Mouse (Mus musculus): ENCODE measurements around the gene Pkm.
A peak's percentile ranks its signal among the peaks of the same experiment; 100 is the strongest.

Pkm gene

DNA sequence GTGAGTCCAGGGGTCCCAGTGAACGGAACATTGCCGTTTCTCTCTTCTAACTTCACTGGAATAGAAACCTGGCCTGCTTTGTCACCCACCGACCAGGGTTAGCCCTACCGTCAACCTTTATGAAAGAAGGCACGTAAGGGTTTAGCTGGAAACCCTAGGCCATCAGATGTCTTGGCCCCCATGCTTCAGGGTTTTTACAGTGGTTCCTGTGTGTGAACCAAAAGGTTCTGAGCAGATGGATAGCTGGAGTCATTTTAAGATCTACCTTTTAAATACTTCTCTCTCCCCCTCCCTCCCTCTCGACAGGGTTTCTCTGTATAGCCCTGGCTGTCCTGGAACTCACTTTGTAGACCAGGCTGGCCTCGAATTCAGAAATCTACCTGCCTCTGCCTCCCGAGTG, 9.8 kb downstream of the Pkm start:
- DNase-seq (ENCODE audit: low read depth, low spot score): no peak

DNA sequence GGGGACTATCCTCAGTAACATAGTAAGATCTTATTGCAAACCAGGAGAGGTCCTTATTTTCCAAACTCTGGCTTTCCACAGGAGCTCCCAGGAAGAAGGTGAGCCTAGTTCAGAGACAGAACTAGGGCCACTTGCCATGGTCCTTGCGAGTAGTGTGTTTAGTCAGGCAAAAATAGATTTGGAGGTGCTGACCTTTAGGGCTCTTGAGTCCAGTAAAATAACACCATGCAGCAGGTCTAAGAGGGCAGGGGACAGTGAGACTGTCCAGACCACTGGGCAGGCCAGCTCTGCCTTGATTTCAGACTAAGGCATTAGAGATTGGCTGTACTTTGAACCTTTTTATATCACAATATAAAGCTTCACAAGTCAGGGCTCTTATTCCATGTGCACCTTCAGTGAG, 10.6 kb downstream of the Pkm start:
- DNase-seq (ENCODE audit: low read depth, low spot score): no peak

DNA sequence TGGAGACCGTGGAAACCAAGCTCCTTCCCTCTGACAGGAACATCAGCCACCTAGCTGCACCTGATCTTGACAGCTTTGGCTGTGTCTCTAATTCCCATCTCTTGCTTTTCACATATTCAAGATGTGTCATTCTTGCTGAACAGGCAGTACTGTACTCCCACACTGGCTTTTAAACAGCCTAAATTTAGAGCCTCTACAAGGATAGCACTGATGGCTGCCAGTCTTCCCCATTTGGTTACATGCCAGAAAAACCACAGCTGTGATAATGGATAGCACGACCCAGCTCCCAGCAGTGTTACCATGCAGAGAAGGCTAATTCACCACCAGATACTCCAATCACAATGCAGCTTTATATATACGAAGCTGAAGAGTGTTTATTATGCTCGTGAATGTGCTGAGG, 11.1 kb downstream of the Pkm start:
- DNase-seq (ENCODE audit: low read depth, low spot score): no peak

DNA sequence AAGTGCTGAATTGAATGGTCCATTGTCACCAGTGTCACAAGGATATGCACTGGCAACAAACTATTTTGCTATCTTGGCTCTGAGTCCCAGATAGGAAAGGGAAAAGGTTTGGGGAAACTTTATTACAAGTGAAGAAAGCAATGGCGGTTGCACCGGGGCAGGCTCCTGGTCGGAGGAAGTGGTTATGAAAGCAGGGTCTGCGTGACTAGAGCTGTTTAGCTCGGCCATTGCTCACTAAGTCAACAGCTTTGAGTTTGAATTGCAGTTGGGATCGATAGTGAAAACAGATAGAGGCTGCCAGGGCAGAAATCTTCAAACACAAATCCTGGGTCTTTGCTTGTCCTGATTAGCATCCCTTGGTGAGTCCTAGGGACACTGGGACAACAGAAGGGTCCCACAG, 11.7 kb downstream of the Pkm start:
- no peak for DNase-seq (ENCODE audit: low read depth, low spot score)

DNA sequence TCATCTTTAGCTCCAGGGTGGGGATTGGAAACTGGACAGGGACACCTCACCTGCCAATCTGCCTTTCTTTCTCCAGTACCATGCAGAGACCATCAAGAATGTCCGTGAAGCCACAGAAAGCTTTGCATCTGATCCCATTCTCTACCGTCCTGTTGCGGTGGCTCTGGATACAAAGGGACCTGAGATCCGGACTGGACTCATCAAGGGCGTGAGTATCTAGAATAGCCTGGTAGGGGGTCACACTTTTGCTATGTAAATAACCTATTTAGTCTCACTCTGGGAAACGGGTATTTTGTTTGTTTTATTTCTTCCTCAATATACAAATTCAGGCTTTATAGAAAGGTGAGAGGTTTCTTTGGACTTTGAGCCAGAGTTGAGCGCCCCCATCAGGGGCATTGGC, 12.3 kb downstream of the Pkm start:
- no peak for DNase-seq (ENCODE audit: low read depth, low spot score)

DNA sequence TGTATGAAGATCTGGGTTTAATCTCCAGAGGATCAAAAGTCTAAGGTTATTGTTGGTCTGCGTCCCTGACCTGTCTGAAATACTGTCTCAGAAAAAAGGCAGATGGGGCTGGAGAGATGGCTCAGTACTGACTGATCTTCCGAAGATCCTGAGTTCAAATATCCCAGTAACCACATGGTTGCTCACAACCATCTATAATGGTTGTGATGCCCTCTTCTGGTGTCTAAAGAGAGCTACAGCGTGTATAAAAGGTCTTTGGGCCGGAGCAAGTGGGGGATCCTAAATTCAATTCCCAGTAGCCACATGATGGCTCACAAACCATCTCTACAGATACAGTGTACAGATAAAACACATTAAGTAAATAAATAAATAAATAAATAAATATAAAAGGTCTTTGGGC, 13.0 kb downstream of the Pkm start:
- DNase-seq (ENCODE audit: low read depth, low spot score): no peak

DNA sequence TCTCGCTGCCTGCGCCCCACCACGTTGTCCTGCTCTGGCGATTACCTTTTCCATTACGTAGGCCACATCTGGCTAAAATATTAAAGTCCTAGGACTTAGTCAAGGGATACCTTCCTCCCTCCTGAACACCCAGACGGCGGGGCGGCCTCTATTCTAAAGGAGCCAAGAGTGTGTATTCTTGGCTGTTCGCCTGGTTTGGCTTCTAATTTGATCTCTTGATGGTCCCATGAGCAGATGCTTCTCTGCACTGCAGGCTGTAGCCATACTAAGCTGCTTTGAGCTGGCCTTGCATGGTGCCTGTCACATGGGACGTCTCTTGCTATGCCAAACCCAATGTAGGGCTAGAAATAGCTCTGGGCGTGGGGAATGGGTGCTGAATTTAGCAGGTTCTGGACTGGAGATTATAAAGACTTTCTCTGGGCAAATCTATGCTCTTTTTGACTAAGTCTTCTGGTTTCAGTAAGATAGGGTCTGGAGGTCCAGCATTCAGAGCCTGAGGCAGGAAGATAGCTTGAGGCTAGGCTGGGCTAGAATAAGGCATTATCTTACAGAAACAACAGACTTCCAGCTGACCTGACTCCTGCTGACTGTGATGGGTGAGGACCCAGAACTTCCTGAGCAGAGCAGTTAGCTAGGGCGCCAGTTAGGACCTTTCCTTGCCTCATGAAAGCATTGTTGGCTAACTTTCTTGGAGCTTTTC, 16.2 kb downstream of the Pkm start:
- no peak for DNase-seq (ENCODE audit: low read depth, low spot score)

DNA sequence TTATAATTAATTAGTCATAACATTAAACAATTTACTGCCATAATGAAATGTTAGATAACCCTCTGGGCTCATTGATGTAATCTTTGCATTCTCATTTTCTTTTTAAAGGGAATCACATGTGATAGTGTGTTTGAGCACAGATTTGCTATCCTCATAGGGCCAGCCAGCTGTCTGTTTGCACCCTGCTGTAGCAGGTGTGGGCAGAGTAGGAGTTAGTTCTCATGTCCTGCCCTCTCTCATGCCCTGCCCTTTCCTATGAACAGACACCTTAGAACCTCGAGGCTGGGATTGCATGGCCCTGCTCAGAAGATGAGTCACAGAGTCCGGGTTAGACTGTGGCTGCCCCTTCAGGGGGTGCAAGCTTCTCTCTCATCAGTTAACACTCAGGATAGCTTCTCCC, 17.3 kb downstream of the Pkm start:
- no peak for DNase-seq (ENCODE audit: low read depth, low spot score)

DNA sequence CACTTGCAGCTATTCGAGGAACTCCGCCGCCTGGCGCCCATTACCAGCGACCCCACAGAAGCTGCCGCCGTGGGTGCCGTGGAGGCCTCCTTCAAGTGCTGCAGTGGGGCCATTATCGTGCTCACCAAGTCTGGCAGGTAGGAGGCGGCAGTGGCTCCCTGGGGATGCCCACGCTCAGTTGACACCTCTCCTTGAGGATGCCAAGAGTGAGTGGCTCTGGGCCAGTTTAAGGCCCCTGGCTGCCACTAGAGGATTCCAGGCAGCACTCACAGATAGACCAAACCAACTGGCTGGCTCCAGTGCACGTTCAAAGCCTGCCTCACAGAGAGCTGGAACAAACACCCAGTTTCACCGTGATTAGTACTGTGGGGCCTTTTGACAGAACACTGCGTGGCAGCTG, 19.4 kb downstream of the Pkm start:
- no peak for DNase-seq (ENCODE audit: low read depth, low spot score)

DNA sequence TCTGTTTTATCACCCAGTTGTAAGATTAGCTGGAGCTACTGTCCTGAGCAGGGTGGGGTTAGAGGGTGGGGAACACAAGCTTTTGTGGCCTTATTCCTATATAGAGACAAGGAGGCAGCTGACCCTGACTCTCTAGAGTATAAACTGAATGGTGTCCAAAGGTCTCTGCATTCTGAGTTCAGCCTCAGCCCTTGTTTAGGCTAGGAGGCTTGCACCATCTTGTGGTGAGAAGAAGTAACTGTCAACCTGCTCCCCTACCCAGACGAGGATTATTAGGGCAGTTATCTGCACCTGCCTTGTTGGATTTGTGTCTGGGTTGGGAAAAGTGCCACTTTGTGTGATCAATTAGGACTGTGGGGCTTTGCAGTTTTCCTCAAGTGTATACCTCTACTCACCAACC, 22.1 kb downstream of the Pkm start:
- DNase-seq (ENCODE audit: low read depth, low spot score): no peak

DNA sequence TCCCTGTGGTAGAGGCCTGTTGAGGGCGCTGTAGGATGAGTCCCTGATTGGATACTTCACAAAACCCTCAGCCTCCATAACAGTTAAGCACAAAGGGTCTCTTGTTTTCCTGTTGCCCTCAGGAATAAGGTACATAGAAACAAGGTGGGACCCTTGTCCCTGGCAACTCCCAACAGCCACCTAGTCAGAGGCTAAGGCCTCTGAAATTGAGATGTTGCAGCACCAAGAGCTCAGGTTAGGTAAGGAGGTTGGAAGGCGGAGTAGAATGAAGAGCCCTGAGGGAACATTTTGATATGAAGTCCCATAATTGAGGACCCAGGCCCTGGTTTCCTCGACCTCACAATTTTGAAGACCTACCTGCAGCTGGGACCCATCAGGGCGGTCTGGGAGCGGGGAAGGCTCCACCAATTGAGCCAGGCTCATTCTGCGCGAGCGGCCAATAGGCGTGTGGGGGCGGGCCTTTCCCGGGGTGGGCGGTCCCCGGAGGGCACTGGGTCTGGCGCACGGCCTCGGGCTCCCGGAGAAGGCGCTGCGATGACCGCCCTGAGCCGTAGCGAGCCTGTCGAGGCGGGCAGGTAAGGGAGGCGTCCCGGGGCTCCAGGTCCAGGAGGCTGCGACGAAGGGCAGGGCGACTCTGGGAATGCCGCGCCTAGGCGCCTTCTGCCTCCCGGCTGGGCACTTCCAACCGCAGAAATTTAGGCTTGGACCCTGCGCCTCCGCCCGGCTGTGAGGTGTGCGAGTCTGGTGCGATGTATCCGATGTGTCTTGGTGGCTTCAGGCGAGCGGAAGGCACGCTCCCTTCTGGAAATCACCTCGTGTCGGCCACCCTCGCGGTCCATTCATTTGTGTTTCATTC, 23.7 kb downstream of the Pkm start, which contains the start of gene Gramd2:
TSS of gene Gramd2 (plus strand) at position 467 of the 856 bp plus-strand sequence.
- peak; percentile 50 for DNase-seq (ENCODE audit: low read depth, low spot score)

DNA sequence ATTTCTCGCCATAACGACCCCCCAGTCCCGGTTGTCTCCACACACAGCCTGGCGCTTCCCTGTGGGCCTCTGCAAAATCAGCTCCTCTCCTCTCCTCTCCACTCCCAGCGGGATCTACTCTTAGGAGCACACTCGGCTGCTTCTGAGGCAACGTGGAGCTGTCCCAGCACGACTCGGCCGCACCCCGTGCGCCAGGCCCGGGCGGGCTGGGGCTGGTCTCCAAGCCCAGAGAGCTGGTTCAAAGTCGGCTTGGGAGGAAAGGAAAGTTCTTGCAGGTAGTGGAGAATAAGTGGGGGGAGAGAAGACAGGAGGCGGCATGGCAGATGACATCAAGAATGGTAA, 24.3 kb downstream of the Pkm start:
- no peak for DNase-seq (ENCODE audit: low read depth, low spot score)

DNA sequence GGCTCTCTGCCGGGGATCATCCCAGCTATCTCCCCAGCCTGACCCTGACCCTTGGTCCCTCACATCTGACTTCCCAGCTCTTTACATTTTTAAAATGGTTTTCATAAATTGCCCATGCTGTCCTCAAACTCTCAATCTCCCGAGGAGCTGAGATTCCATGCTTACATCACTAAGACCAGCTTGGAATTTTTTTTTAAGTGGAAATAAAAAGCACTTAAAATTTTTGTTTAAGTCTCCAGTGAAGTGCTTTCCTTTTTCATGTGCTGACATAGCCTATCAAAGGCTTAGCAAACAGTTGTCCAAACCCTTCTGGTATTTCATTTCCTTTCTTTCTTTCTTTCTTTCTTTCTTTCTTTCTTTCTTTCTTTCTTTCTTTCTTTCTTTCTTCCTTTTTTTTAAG, 27.9 kb downstream of the Pkm start:
- DNase-seq (ENCODE audit: low read depth, low spot score): no peak

DNA sequence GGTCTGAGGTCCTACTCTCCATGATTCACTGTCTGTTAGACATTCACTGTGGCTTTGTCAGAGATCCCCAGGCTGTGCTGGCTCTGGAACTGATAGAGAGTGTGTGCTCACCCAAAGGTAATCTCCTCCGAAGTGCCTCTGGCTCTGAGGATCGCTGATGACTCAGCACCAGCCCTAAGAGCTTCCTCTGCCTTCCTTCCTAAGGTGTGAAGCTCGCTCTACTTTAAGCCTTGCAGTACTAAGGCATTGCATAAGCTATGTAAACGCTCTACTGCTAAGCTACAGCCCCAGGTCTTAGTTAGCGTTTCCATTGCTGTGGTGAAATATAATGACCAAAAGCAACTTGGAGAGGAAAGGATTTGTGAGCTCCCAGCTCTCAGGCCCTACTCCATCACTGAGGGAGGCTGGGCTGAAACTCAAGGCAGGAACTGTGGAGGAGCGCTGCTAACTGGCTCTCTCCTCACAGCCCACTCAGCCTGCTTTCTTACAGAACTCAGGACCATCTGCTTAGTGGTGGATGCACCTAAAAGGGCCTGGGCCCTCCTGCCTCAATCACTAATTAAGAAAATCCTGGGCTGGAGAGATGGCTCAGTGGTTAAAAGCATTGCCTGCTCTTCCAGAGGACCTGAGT, 31.4 kb downstream of the Pkm start:
- DNase-seq (ENCODE audit: low read depth, low spot score): no peak

DNA sequence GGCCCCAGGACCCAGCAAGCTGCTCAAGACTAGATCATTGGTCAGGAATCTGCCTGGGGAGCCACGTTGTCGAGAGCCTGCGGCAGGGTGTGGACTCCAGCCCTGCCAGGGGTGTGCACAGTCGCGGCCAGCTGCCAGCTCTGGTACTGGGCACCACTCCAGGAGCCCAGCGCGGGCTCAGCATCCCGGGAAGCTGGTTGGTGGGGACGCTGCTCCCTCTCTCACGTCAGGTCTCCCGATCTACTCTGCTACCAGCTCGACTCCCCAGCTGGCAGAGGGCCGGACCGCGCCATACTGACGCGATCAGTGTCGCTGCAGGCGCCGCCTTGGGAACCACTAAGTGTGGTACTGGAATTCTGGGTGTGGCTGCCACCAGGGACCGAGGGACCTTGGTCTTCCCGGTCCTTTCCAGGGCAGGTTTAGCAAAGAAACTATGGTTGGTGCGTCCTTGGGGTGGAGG, 35.5 kb downstream of the Pkm start:
- peak; percentile 45 for DNase-seq (ENCODE audit: low read depth, low spot score)

DNA sequence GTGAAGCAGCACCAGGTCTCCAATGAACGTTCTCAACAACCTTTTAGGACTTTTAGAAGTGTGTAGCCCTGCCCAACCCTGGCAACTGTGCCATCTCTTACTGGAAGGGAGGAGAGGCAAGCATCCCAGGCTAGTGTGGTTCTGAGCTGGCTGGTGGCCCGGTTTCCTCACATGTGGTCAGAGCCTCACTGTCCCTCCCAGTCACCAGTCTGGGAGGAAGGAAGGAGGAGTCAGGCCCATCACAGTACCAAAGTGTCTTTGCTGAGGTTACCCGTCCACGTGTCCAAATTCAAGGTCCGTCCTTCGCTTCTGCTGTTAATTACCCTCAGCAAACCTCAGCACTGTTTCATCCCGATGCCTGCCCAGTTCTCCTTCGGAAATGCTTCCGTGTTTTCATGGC, 36.0 kb downstream of the Pkm start:
- DNase-seq (ENCODE audit: low read depth, low spot score): no peak

DNA sequence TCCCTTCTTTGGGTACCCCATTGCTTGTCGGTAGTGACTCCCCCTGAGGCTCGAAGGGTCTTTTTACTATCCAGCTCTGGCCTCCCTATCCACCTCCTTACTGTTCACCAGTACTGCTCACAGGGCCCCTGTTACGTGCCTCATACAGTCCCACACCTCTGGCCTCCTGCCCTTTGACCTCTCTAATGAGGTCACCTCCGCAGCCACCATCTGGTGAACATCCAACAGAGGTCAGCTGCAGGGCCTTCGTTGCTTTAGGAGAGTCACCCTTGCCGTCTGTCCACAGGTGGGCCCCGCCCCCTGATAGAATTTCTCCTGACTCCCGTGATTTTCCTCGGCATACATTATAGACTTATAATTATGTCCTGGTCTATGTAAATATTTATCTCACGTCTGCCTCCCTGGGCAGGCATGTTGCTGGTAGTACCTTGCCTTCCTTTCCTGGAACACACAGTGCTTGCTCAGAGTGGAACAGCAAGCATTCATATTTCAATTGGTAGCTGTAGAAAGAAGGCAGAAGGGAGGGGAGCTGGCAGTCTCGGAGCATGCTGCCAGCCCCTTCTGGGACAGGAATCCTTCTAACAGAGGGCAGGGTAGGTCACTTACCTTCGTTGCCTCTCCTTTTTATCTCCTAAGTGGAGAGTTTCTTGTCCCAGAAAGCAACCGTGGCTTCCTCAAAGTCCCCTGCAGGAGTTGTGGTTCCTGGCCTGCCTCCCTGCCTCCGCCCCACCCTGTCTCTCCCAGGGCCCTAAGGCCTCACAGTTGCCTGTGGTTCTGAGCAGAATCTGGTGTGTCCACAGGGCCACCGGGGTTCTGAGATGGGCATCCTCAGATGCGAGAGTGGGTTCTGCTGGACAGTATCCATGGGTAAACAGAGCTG, 38.6 kb downstream of the Pkm start:
- DNase-seq (ENCODE audit: low read depth, low spot score): no peak

DNA sequence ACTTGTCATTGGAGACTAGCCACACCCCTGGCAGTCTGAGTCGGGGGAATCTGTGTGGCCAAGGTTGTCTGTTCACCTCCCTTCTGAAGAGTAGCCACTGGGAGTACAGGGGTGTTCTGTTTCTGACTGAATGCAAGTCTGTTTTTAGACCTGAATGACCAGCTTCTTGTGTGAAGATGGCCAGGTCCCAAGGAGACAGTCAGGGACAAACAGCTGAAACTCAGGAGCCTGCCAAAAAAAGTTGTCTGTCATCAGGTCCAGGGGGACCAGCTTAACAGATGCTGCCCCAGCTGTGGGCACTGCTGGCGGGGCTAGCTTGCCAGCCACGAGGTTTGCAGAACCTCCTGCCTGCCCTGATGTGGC, 39.3 kb downstream of the Pkm start:
- no peak for DNase-seq (ENCODE audit: low read depth, low spot score)

DNA sequence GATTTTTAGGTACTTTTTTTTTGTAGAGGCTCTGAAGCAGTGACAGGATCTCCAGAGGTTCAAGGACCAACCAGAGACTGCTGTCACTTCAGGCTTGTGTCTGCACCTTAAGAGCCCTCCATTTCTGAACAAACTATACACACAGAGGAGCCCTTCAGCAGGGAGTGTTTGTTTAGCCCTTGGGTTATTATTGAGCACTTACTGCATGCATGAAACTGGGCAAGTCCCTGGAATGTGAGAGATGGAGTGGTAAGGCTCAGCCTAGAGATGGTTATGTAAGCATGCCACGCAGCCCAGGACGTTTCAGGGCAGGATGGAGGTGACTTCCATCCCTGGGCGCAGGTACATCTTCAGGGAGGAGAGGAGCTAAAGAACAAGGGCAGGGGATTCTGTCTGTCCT, 40.2 kb downstream of the Pkm start:
- no peak for DNase-seq (ENCODE audit: low read depth, low spot score)

DNA sequence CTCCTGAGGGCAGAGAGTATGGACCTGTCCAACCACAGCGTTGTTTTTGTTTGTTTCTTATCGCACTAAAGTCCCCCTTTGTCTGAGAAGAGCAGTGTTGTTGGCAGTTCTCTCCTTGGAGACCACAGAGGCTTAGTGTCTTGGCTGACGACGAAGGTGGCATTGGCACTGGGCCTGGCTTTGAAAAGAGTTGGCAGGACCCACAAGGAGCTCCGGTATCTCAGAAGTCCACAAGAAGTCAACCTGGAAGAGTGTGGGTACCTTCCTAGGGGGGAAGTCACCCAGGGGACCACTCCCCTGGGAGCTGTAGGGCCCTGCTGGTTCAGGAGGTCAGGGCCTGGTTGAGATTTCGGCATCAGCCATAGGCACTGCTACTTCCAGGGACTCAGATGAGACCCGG, 44.9 kb downstream of the Pkm start:
- no peak for DNase-seq (ENCODE audit: low read depth, low spot score)

DNA sequence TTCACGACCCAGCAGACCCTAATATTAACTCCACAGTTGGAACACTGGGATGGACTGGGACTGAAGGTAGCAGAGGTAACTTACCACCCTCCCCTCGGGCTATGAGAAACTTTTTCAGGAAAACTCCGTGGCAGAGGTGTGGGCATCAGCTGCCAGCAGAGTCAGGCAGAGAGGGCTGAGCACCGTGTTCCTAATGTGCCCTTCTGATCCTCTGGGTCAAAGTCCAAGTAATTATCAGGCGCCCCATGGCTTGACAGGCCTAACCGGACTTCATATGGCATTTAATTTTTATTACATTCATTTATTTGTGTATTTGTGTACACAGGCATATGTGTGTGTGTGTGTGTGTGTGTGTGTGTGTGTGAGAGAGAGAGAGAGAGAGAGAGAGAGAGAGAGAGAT, 46.9 kb downstream of the Pkm start:
- no peak for DNase-seq (ENCODE audit: low read depth, low spot score)

Data from retina, postnatal 7 days (tissue).